Mouse (Mus musculus) forebrain, embryonic 11.5 days (tissue): Measurements from ENCODE around the gene Arg2. TPM values are rescaled to one million over a fixed set of nuclear protein-coding genes. Genes with fewer than 3 reads are reported as not detected.
A peak's percentile ranks its signal among the peaks of the same experiment; 100 is the strongest.

ENCODE experiments used
- ATAC-seq: fragments of 200-750 bp; cut with Nextera tagmentation; replicated peaks from 2 replicates; pipeline ENCODE4 v1.8.0; 2017; ENCODE audit warnings: moderate TSS enrichment; ENCODE audit not compliant: low FRiP score
- DNase-seq: peaks from one replicate; pipeline ENCODE4 v3.0.0-alpha.2; 2017; ENCODE audit warnings: low spot score
- H3K27ac ChIP-seq: fragments of 300-500 bp; sonication (generic); 2 replicates; pipeline ENCODE4 v1.5.1; 2014; ENCODE audit warnings: low read depth, low read length
- H3K27me3 ChIP-seq: fragments of 300-500 bp; sonication (generic); 2 replicates; pipeline ENCODE4 v1.6.1; 2014; ENCODE audit warnings: mild to moderate bottlenecking, low read length, mixed read lengths; ENCODE audit not compliant: control insufficient read depth, insufficient read depth
- H3K36me3 ChIP-seq: fragments of 300-500 bp; sonication (generic); 2 replicates; pipeline ENCODE4 v1.6.1; 2014; ENCODE audit warnings: mild to moderate bottlenecking, low read length, moderate library complexity, mixed read lengths; ENCODE audit not compliant: control insufficient read depth, insufficient read depth
- H3K4me1 ChIP-seq: fragments of 300-500 bp; sonication (generic); replicated peaks from 2 replicates; pipeline ENCODE4 v1.6.1; 2014; ENCODE audit warnings: low read length, mixed read lengths; ENCODE audit not compliant: control insufficient read depth, insufficient read depth
- H3K4me2 ChIP-seq: fragments of 300-500 bp; sonication (generic); 2 replicates; pipeline ENCODE4 v1.6.1; 2014; ENCODE audit warnings: low read depth, mild to moderate bottlenecking, low read length, moderate library complexity, mixed read lengths; ENCODE audit not compliant: severe bottlenecking
- H3K4me3 ChIP-seq: fragments of 300-500 bp; sonication (generic); 2 replicates; pipeline ENCODE4 v1.5.1; 2014; ENCODE audit warnings: low read depth, low read length
- H3K9ac ChIP-seq: fragments of 300-500 bp; sonication (generic); 2 replicates; pipeline ENCODE4 v1.6.1; 2014; ENCODE audit warnings: low read length
- H3K9me3 ChIP-seq: fragments of 300-500 bp; sonication (generic); 2 replicates; pipeline ENCODE4 v1.6.1; 2016; ENCODE audit warnings: low read length, mixed read lengths; ENCODE audit not compliant: control insufficient read depth
- WGBS: fragments of 180-500 bp; shearing (Covaris S2); extraction: QIAGEN DNeasy Blood & Tissue Kit; methylation state at CpG from one replicate; pipeline ENCODE4 v1.1.7; 2014; 5-methylcytosine and 5-hydroxymethylcytosine counted together
- polyA plus RNA-seq: library from polyadenylated mRNA; unstranded; fragments of >200 nt; fragmentation: Nextera tagmentation; extraction: Ambion mirVana; gene quantifications from 2 replicates; pipeline ENCODE4 v1.2.1, GENCODE M21; 2014

Arg2 gene
- polyA plus RNA-seq, 1 experiment from 2014 or later, result 4.5 TPM

GRCm38 (mm10) chr12:79122820-79123219, 7.8 kb upstream of the Arg2 start:
- H3K27me3 ChIP-seq, result no peaks in the 10 kb centered on the region
- no peaks in the 10 kb centered on the region for H3K4me1 ChIP-seq
- 39% methylated on average over 3 of the region's 3 CpGs for WGBS
- H3K9me3 ChIP-seq, result no peaks in the 10 kb centered on the region
- no peak overlapping the region for H3K4me2 ChIP-seq
- H3K36me3 ChIP-seq, result no peaks in the 10 kb centered on the region
- ATAC-seq (no peak), DNase-seq (no peak)
- H3K4me3 ChIP-seq, result no peak overlapping the region
- H3K27ac ChIP-seq, result no peak overlapping the region
- no peak overlapping the region for H3K9ac ChIP-seq

- Histone ChIP-seq H3K9me3 (no peaks in the 10 kb centered on the region), H3K4me1 (peaks cover 3% of the 10 kb centered on the region; the same call in 1 of the 2 replicates), H3K27me3 (peaks cover 32% of the 10 kb centered on the region), H3K36me3 (no peaks in the 10 kb centered on the region), H3K9ac (peak overlapping the region; percentile 43), H3K27ac (no peak overlapping the region), H3K4me2 (peak overlapping the region; percentile 88), H3K4me3 (peak overlapping the region; percentile 42)
- ATAC-seq (no peak; the same call in 1 of the 2 replicates), DNase-seq (no peak)
- WGBS, result under 1% methylated on average over 22 of the region's 22 CpGs
Observed at GRCm38 (mm10) chr12:79131178-79131675, 650 bp downstream of the Arg2 start.

- H3K27me3 ChIP-seq, result peaks cover 32% of the 10 kb centered on the region
- peaks cover 3% of the 10 kb centered on the region; the same call in 1 of the 2 replicates for H3K4me1 ChIP-seq
- H3K4me3 ChIP-seq, result peak overlapping the region; percentile 42; the same call in 1 of the 2 replicates
- no peak for DNase-seq
- H3K27ac ChIP-seq, result no peak overlapping the region
- H3K4me2 ChIP-seq, result peak overlapping the region; percentile 88; the same call in 1 of the 2 replicates
- no peaks in the 10 kb centered on the region for H3K9me3 ChIP-seq
- no peak for ATAC-seq
- H3K9ac ChIP-seq, result no peak overlapping the region; the same call in 1 of the 2 replicates
- no peaks in the 10 kb centered on the region for H3K36me3 ChIP-seq
- WGBS, result 28% methylated on average over 5 of the region's 5 CpGs
Observed at GRCm38 (mm10) chr12:79131706-79132460, 1.3 kb downstream of the Arg2 start.

GRCm38 (mm10) chr12:79134676-79135075, 4.1 kb downstream of the Arg2 start:
- Histone ChIP-seq H3K27ac (no peak overlapping the region), H3K9me3 (no peaks in the 10 kb centered on the region), H3K4me2 (no peak overlapping the region), H3K27me3 (peaks cover 29% of the 10 kb centered on the region), H3K4me1 (peaks cover 3% of the 10 kb centered on the region; the same call in 1 of the 2 replicates), H3K9ac (no peak overlapping the region), H3K36me3 (no peaks in the 10 kb centered on the region), H3K4me3 (no peak overlapping the region)
- ATAC-seq, result no peak
- DNase-seq, result no peak
- 38% methylated on average over 8 of the region's 8 CpGs for WGBS

GRCm38 (mm10) chr12:79135105-79135504, 4.5 kb downstream of the Arg2 start:
- 45% methylated on average over 4 of the region's 4 CpGs for WGBS
- Histone ChIP-seq H3K27ac (no peak overlapping the region), H3K27me3 (peaks cover 28% of the 10 kb centered on the region)

GRCm38 (mm10) chr12:79136949-79137348, 6.4 kb downstream of the Arg2 start:
- no peak overlapping the region for H3K4me3 ChIP-seq

More at GRCm38 (mm10) chr12:79135105-79135504, 4.5 kb downstream of the Arg2 start:
- Histone ChIP-seq H3K9ac (no peak overlapping the region), H3K4me3 (no peak overlapping the region), H3K9me3 (no peaks in the 10 kb centered on the region), H3K4me1 (peaks cover 3% of the 10 kb centered on the region; the same call in 1 of the 2 replicates), H3K36me3 (no peaks in the 10 kb centered on the region), H3K4me2 (no peak overlapping the region)
- DNase-seq (no peak), ATAC-seq (no peak)

GRCm38 (mm10) chr12:79138999-79139398, 8.4 kb downstream of the Arg2 start:
- H3K9me3 ChIP-seq, result no peaks in the 10 kb centered on the region
- no peak for DNase-seq
- H3K27ac ChIP-seq, result no peak overlapping the region
- H3K4me2 ChIP-seq, result no peak overlapping the region
- ATAC-seq, result no peak
- no peaks in the 10 kb centered on the region for H3K4me1 ChIP-seq
- H3K4me3 ChIP-seq, result no peak overlapping the region
- no peak overlapping the region for H3K9ac ChIP-seq
- no peaks in the 10 kb centered on the region for H3K36me3 ChIP-seq
- no peaks in the 10 kb centered on the region for H3K27me3 ChIP-seq

More at GRCm38 (mm10) chr12:79136949-79137348, 6.4 kb downstream of the Arg2 start:
- no peak overlapping the region for H3K4me2 ChIP-seq
- 78% methylated on average over 7 of the region's 7 CpGs for WGBS
- no peaks in the 10 kb centered on the region for H3K9me3 ChIP-seq
- no peaks in the 10 kb centered on the region for H3K4me1 ChIP-seq
- H3K27ac ChIP-seq, result no peak overlapping the region
- no peak overlapping the region for H3K9ac ChIP-seq
- DNase-seq (no peak), ATAC-seq (no peak)
- peaks cover 12% of the 10 kb centered on the region for H3K27me3 ChIP-seq
- H3K36me3 ChIP-seq, result no peaks in the 10 kb centered on the region

GRCm38 (mm10) chr12:79139417-79139816, 8.8 kb downstream of the Arg2 start:
- Histone ChIP-seq H3K4me1 (no peaks in the 10 kb centered on the region), H3K36me3 (no peaks in the 10 kb centered on the region), H3K4me3 (no peak overlapping the region), H3K9ac (no peak overlapping the region), H3K27me3 (no peaks in the 10 kb centered on the region), H3K9me3 (no peaks in the 10 kb centered on the region), H3K27ac (no peak overlapping the region), H3K4me2 (no peak overlapping the region)
- 64% methylated on average over 1 of the region's 1 CpGs for WGBS
- ATAC-seq, result no peak
- DNase-seq, result no peak
